Mouse (Mus musculus): ENCODE data around the gene Lmo3. TPM values are rescaled to one million over a fixed set of nuclear protein-coding genes. Genes with fewer than 3 reads are reported as not detected.

The Lmo3 gene
- total and polyA plus RNA-seq, 3 experiments, result not detected

- no peak overlapping the region for H3K4me3 ChIP-seq (ENCODE audit: control insufficient read depth in 1 of 2, insufficient read depth in 1 of 2, low read depth in 2 of 2, low read length in 2 of 2)
- H3K9me3 ChIP-seq (replicated peaks; ENCODE audit: insufficient read depth, low read length), result no peaks in the 10 kb centered on the region
- no peak overlapping the region for H3K9ac ChIP-seq (ENCODE audit: control insufficient read depth, low read depth, low read length, poor library complexity, severe bottlenecking)
- no peak for DNase-seq (ENCODE audit: low read depth, low spot score)
- no peaks in the 10 kb centered on the region for H3K27me3 ChIP-seq (ENCODE audit: control insufficient read depth in 1 of 2, insufficient read depth in 2 of 2, low read length in 2 of 2)
- H3K36me3 ChIP-seq (ENCODE audit: control insufficient read depth in 1 of 2, insufficient read depth in 2 of 2, low read length in 2 of 2), result no peaks in the 10 kb centered on the region
- H3K79me2 ChIP-seq (ENCODE audit: control insufficient read depth, insufficient read depth, low read length, poor library complexity), result no peaks in the 10 kb centered on the region
- TF ChIP-seq USF2 (IDR thresholded peaks at IDR 0.05; ENCODE audit: borderline replicate concordance in 1 of 2, insufficient read depth in 1 of 2, low read depth in 1 of 2, low read length in 2 of 2) (no peak), MYB (IDR thresholded peaks at IDR 0.05; ENCODE audit: low read depth, low read length) (no peak), POLR2AphosphoS5 (IDR thresholded peaks at IDR 0.05; ENCODE audit: borderline replicate concordance, low read depth, low read length) (no peak), SMC3 (IDR thresholded peaks at IDR 0.05; ENCODE audit: low read depth, low read length) (no peak), ETS1 (IDR thresholded peaks at IDR 0.05; ENCODE audit: low read depth, low read length) (no peak), ZC3H11A (IDR thresholded peaks at IDR 0.05; ENCODE audit: low read depth, low read length) (no peak), NELFE (IDR thresholded peaks at IDR 0.05; ENCODE audit: low read depth, low read length) (no peak), NRF1 (IDR thresholded peaks at IDR 0.05; ENCODE audit: insufficient read depth, low read depth, low read length, poor library complexity, severe bottlenecking) (no peak), ZMIZ1 (IDR thresholded peaks at IDR 0.05; ENCODE audit: low read depth, low read length) (no peak), MAFK (IDR thresholded peaks at IDR 0.05; ENCODE audit: borderline replicate concordance, low read depth, low read length) (no peak), UBTF (IDR thresholded peaks at IDR 0.05; ENCODE audit: borderline replicate concordance, insufficient read depth, low read depth, low read length) (no peak), TBP (IDR thresholded peaks at IDR 0.05; ENCODE audit: low read depth, low read length) (no peak), MYC (IDR thresholded peaks at IDR 0.05; ENCODE audit: low read depth, low read length) (no peak), ZNF384 (IDR thresholded peaks at IDR 0.05; ENCODE audit: low read depth, low read length) (no peak), MAZ (IDR thresholded peaks at IDR 0.05; ENCODE audit: low read depth, low read length) (no peak), CHD1 (IDR thresholded peaks at IDR 0.05; ENCODE audit: low read depth, low read length) (no peak), HCFC1 (IDR thresholded peaks at IDR 0.05; ENCODE audit: low read depth, low read length) (no peak), USF1 (IDR thresholded peaks at IDR 0.05; ENCODE audit: low read depth, low read length) (no peak)
- H3K4me1 ChIP-seq (ENCODE audit: control insufficient read depth in 1 of 2, insufficient read depth in 2 of 2, low read length in 2 of 2), result no peaks in the 10 kb centered on the region
- H3K27ac ChIP-seq (ENCODE audit: control insufficient read depth, low read depth, low read length), result no peak overlapping the region
Observed at GRCm38 (mm10) chr6:138427394-138427793, 154.4 kb downstream of the Lmo3 start.

- no peaks in the 10 kb centered on the region for H3K9me3 ChIP-seq (replicated peaks; ENCODE audit: insufficient read depth, low read length)
- no peaks in the 10 kb centered on the region for H3K27me3 ChIP-seq (ENCODE audit: control insufficient read depth in 1 of 2, insufficient read depth in 2 of 2, low read length in 2 of 2)
- no peak overlapping the region for H3K27ac ChIP-seq (ENCODE audit: control insufficient read depth, low read depth, low read length)
- H3K79me2 ChIP-seq (ENCODE audit: control insufficient read depth, insufficient read depth, low read length, poor library complexity), result no peaks in the 10 kb centered on the region
- no peaks in the 10 kb centered on the region for H3K36me3 ChIP-seq (ENCODE audit: control insufficient read depth in 1 of 2, insufficient read depth in 2 of 2, low read length in 2 of 2)
- DNase-seq (ENCODE audit: low read depth, low spot score), result no peak
- no peaks in the 10 kb centered on the region for H3K4me1 ChIP-seq (ENCODE audit: control insufficient read depth in 1 of 2, insufficient read depth in 2 of 2, low read length in 2 of 2)
- H3K4me3 ChIP-seq (ENCODE audit: control insufficient read depth in 1 of 2, insufficient read depth in 1 of 2, low read depth in 2 of 2, low read length in 2 of 2), result no peak overlapping the region
- TF ChIP-seq MAX (IDR thresholded peaks at IDR 0.05; ENCODE audit: low read length) (no peak), RAD21 (IDR thresholded peaks at IDR 0.05; ENCODE audit: low read depth, low read length) (no peak), MAZ (IDR thresholded peaks at IDR 0.05; ENCODE audit: low read depth, low read length) (no peak), ZC3H11A (IDR thresholded peaks at IDR 0.05; ENCODE audit: low read depth, low read length) (no peak), TBP (IDR thresholded peaks at IDR 0.05; ENCODE audit: low read depth, low read length) (no peak), MYB (IDR thresholded peaks at IDR 0.05; ENCODE audit: low read depth, low read length) (no peak), CHD1 (IDR thresholded peaks at IDR 0.05; ENCODE audit: low read depth, low read length) (no peak), BHLHE40 (IDR thresholded peaks at IDR 0.05; ENCODE audit: borderline replicate concordance, low read depth, low read length) (no peak), ZNF384 (IDR thresholded peaks at IDR 0.05; ENCODE audit: low read depth, low read length) (no peak), MXI1 (IDR thresholded peaks at IDR 0.05; ENCODE audit: low read depth, low read length) (no peak), USF1 (IDR thresholded peaks at IDR 0.05; ENCODE audit: low read depth, low read length) (no peak), ZKSCAN1 (IDR thresholded peaks at IDR 0.05; ENCODE audit: low read depth, low read length) (no peak), MAFK (IDR thresholded peaks at IDR 0.05; ENCODE audit: borderline replicate concordance, low read depth, low read length) (no peak), CTCF (IDR thresholded peaks at IDR 0.05 in 2 of 3, conservative IDR thresholded peaks at IDR 0.05 in 1 of 3; ENCODE audit: control insufficient read depth in 1 of 3, insufficient read depth in 1 of 3, low read depth in 2 of 3, low read length in 3 of 3, poor library complexity in 1 of 3, severe bottlenecking in 1 of 3) (no peak), POLR2AphosphoS5 (IDR thresholded peaks at IDR 0.05; ENCODE audit: borderline replicate concordance, low read depth, low read length) (no peak), KAT2A (conservative IDR thresholded peaks at IDR 0.05; ENCODE audit: low read depth, low read length) (no peak)
- H3K9ac ChIP-seq (ENCODE audit: control insufficient read depth, low read depth, low read length, poor library complexity, severe bottlenecking), result no peak overlapping the region
Observed at GRCm38 (mm10) chr6:138426894-138427293, 154.9 kb downstream of the Lmo3 start.

All from MEL (cell line).